Mouse (Mus musculus) adrenal gland (tissue): Measurements from ENCODE around the gene Wiz.

ENCODE experiments used
- intact Hi-C: fragments of 180-260 bp; cut with DNase I; formaldehyde crosslinking; loops from one replicate; pipeline ENCODE4 v1.15.1; 2025
- long read RNA-seq, 2 experiments: library from polyadenylated mRNA; unstranded; transcript quantifications; one replicate each; pipeline ENCODE4 v2.0.0; 2020; ENCODE audit warnings: borderline replicate concordance in 1 of 2; ENCODE audit not compliant: insufficient replicate concordance in 1 of 2

Gene Wiz
- long read RNA-seq, experiment 1, partial matches to known transcripts = 3 of 9 reads
- long read RNA-seq, experiment 1, other reads (novel, unspliced or antisense) = 5 of 9 reads
- long read RNA-seq, experiment 2, partial matches to known transcripts = 6 of 11 reads
- long read RNA-seq, experiment 2, other reads (novel, unspliced or antisense) = 5 of 11 reads

- intact Hi-C loops = loop anchor here (5.0 kb wide), 2 partner anchors 37 to 103 kb away; partner anchors contain the start of gene Akap8l
Measured at GRCm38 (mm10) chr17:32389101-32389659, at the start of gene Wiz. Gene Wiz (minus strand): TSS chr17:32389439.

GRCm38 (mm10) chr17:32437106-32437505 lies 47.9 kb upstream of the Wiz start:
- intact Hi-C loops = loop anchor here (5.0 kb wide), 1 partner anchor 55 kb away; no protein-coding TSS in a partner anchor

GRCm38 (mm10) chr17:32435151-32435550 lies 45.9 kb upstream of the Wiz start:
- intact Hi-C loops = loop anchor here (5.0 kb wide), 1 partner anchor 57 kb away; no protein-coding TSS in a partner anchor

DNA sequence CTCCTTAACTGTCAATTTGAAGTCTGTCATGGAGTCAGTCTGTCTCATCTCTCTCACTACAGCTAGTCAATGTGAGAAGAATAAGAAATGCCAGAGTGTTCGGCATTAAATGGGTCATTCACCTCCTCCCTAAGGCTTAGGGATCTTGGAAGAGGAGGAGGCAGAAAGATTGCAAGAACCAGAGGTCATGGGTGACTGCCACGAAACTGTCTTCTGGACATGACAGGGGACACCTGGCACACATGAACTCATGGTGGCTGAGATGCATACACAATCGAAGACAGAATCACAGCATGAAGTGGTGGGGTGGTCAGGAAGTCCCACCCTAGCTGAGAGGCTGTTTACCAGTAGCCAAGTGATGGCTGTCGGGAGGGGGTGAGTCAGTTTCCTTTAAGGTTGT lies 45.1 kb upstream of the Wiz start:
- intact Hi-C loops = loop anchor here (5.0 kb wide), 1 partner anchor 42 kb away; no protein-coding TSS in a partner anchor

DNA sequence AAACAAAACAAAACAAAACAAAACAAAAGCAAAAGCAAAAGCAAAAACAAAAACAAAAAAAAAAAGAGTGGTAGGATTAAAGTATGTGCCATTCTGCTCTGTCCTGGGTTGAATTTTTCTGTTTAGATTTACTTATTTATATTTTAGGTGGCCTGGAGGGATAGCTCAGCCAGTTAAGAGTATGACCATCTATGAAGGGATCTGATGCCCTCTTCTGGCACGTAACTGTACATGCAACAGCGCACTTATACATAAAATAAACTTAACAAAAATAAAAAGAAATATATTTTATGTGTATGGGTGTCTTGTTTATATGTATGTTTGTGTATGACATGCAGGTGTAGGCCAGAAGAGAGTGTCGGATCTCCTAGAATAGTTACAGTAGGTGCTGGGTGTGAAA lies 42.7 kb upstream of the Wiz start:
- intact Hi-C loops = loop anchor here (2.0 to 5.0 kb wide), 2 partner anchors 40 to 83 kb away; no protein-coding TSS in a partner anchor

DNA sequence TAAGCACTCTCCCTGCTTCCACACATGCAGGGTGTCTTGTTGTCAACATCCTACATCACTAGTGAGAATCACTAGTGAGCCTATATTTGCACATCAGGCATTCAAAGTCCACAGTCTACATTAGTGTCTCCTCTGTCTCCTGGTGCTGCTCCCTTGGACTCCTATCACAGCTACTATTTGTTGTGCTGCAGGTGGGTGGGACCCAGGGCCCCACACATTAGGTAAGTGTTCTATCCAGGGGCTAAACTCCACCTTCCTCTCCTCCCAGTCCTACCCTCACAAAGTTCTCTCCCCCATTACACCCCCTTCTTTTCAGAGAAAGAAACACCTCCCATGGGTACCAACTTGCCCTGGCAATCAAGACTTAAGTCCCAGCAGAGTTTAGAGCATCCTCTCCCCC lies 37.4 kb upstream of the Wiz start:
- intact Hi-C loops = no loop called here

- intact Hi-C loops = no loop called here
Measured at GRCm38 (mm10) chr17:32424034-32424433, 34.8 kb upstream of the Wiz start, which contains the start of gene Pglyrp2. Gene Pglyrp2 (minus strand): TSS chr17:32424167.

DNA sequence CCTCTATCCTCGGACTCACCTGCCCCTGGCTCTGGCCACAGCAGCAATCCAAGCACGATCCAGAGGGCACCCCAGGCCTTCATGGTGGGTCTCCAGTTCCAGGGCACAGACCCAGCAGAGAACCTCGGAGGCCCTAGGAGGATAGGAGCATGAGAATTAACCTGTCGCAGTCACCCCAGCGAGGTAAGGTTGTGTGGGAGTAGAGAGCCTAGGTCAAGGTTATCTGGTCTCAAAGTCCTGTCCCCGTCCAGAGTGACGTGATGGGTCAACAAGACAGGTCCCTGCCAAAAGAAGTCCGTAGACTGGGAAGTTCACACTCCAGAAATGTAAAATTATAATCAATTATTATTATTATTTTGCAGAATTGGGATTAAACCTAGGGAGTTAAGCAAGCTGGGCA lies 31.5 kb upstream of the Wiz start:
- intact Hi-C loops = no loop called here

GRCm38 (mm10) chr17:32419989-32420388 lies 30.8 kb upstream of the Wiz start:
- intact Hi-C loops = no loop called here

DNA sequence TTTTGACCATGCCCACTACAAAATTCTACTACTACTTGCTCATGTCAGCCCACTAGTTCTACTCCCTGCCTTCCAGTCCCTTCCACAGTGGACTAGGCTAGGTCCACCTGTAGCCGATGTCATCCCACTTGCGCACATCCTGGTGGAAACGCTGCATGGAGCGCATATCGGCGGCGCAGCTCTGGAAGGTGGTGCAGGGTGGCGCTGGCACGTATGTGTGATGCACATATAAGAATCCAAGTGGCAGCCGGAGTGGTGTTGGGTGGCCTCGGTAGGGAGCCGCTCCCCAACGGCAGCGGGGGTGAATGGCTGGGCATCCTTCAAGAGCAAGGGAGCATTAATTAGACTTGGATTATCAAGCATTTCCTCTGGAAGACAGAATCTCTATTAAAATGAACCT lies 27.5 kb upstream of the Wiz start:
- intact Hi-C loops = no loop called here

DNA sequence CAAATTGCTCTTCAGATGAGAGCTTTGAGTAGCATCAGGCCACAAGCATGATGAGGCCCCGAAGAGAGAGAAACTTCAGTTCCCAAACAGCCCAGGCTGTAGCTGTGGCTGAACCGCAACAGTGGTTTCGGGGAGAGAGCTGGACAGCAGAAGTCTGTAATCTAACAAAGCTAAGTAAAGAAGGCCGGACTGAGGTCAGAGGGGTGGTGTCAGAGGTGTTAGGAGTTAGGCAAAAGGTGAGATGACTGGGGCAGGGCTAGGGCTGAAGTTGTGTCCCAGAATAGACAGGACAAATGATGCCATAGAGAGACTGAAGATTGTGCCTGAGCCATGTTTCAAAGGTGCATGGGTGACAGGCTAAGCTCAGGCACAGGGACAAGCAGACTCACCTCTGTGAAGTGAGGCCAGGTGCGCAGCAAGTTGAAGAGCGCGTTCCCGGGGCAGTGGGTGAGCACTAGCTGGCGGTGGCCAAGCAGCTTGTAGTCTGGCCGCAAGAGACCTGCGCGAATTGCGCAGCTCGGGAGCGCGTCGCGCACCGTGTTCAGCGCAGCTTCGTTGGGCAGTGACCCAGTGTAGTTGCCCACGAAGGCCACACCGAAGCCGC lies 26.3 kb upstream of the Wiz start:
- intact Hi-C loops = no loop called here

DNA sequence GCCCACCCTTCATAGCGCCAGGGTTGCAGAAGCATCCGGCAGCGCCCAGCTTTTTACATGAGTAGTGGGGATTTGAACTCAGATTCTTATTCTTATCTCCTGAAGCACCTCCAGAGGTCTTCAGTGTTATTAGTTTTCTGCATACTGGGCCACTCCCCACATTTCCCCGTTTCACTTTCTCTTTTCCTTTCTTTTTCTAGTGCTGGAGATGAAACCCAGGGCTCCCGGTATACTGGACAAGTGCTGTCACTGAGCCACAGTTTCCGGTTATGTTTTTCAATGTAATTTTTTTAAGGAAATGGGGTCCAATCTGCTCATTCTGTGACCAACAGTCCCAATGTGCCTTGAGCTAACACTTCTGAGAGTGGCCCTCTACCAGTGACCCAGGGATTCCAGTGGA lies 22.7 kb upstream of the Wiz start:
- intact Hi-C loops = no loop called here

GRCm38 (mm10) chr17:32403417-32403816 lies 14.2 kb upstream of the Wiz start, which contains the start of gene Rasal3:
Gene Rasal3 (minus strand): TSS chr17:32403583.
- intact Hi-C loops = no loop called here

DNA sequence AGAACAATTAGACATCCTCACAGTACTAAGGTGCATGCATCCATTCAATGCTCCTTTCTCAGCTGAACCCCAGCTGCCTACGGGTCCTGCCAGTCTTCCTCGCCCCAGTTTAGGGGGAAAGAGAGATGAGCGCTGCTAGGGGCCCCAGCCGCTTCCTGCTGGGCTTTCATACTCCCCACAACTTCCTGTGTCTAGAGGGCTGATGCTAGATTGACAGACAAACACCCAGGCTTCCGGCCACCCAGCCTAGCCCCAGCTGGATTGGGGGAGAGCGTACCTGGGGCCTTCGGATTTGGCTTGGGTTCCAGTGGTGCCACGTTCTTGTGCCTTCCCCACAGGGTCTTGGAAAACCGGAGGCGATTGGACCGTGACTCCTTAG lies 13.5 kb upstream of the Wiz start:
- intact Hi-C loops = no loop called here

GRCm38 (mm10) chr17:32402011-32402778 lies 13.0 kb upstream of the Wiz start:
- intact Hi-C loops = no loop called here

- intact Hi-C loops = no loop called here
Measured at GRCm38 (mm10) chr17:32396266-32396665, 7.0 kb upstream of the Wiz start.

DNA sequence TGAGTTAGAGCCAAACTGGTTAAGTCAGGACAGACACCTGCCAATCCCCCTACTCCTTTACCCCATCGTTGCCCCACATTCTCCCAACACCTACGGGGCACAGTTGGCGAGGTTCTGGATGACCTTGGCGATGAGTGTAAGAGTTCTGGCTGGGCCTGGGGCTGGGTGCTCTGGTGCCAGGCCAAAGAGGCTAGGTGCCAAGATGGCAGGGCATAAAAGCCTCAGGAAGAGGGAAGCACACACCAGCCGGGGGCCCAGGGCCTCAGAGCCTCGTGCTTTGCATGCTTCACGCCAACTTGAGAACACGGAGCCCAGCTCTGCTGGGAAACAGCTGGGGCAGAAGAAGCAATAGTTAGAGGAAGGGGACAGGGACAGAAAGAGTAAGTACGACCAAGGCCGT lies 4.7 kb upstream of the Wiz start:
- intact Hi-C loops = loop anchor here (5.0 kb wide), 1 partner anchor 38 kb away; no protein-coding TSS in a partner anchor

- intact Hi-C loops = loop anchor here (5.0 kb wide), 2 partner anchors 36 to 104 kb away; partner anchors contain the start of gene Akap8l
Measured at GRCm38 (mm10) chr17:32388370-32389100, 704 bp downstream of the Wiz start.

DNA sequence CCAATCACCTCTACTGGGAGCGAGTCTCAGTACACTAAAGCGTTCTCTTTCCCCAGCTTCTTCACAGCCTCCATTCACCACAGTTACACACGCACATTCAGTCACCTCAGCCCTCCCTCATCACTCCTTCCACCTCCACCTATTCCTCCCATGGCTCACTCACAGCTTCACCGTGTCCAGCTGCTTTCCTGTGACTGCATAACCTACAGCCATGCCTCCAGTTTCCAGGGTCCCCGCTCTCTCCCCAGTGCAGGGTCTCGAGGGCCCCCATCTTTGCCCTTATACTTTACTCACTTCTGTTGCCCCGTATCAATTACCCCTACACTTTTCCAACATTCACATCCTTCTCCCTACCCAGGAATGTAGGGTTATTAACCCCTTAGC lies 1.3 kb downstream of the Wiz start:
- intact Hi-C loops = loop anchor here (5.0 kb wide), 2 partner anchors 36 to 104 kb away; partner anchors contain the start of gene Akap8l

GRCm38 (mm10) chr17:32386659-32387432 lies 2.4 kb downstream of the Wiz start:
- intact Hi-C loops = loop anchor here (5.0 kb wide), 2 partner anchors 35 to 105 kb away; partner anchors contain the start of gene Akap8l
